Mouse (Mus musculus) spleen, postnatal 14 days (tissue): ENCODE data around the gene Asic4.

Experiments used
- DNase-seq, 2 experiments: peaks; one replicate each; pipeline ENCODE4 v3.0.0; 2021 to 2022; ENCODE audit warnings: low spot score in 2 of 2

Gene Asic4

DNA sequence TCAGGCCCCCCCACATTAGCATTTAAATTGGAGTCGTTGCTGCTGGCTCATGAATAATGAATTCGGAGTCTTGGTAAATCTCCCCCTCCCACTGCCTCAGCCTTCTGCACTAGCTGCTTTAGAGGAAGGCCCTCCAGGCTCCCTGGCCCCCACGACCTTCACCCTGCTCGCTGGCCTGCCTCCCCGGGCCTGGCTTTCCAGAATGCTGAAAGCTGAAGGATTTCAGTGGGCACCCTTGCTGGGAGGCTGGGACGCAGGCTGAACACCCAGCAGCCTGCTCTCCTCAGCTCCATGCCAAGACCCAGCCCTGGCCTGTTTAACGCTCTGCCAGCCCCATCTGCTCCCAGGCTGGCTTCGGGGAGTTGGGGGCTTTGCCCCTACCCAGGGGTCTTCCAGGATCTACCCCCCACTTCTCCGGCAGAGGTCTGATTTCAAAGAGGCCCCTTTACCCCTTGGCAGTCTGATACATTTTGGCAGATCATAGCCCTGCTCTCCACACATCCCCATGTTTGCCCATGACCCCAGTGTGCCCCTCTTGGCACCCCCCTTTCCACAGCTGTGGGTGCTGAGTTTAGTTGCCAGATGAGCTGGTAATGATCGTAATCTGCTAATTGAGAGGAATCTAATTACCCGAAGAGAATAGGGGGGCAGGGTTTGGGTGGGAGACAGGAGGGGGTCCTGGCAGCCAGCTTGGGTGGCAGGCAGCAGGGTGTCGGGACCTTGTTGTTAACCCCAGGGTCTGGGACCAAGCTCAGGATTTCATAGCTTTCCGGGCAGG, 6.8 kb upstream of the Asic4 start:
- DNase-seq, result no peak

GRCm38 (mm10) chr1:75444208-75444607, 6.0 kb upstream of the Asic4 start:
- DNase-seq, result no peak

DNA sequence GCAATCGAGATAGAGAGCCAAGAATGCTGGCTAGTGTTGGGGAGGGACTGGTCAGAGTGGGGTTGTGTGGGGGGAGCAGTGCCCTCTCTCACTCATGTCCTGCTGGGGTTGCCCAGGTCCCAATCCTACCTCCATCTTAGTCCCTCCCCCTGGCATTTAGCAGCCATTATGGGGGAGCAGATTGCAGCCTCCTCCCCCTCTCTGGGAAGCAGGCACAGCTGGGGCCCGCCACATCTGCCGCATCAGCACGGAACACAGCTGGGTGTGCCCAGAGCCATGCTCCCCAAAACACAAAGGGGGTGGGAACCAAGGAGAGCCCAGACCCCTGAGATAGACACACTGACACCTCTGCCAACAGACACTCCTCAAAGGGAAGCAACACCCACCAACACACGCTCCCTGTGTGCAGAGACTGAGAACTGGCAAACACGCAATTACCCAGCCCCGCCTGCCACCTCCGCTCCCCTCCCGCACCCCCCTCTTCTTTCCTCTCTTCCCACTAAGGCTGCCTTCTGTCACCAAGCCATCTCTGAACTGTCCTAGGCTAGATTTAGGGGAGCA, 5.0 kb upstream of the Asic4 start:
- DNase-seq, result no peak

- DNase-seq, result peak; percentile 41 to 66
Observed at GRCm38 (mm10) chr1:75445751-75446611, 4.3 kb upstream of the Asic4 start.

- DNase-seq, result no peak
Observed at GRCm38 (mm10) chr1:75446656-75447055, 3.6 kb upstream of the Asic4 start.

DNA sequence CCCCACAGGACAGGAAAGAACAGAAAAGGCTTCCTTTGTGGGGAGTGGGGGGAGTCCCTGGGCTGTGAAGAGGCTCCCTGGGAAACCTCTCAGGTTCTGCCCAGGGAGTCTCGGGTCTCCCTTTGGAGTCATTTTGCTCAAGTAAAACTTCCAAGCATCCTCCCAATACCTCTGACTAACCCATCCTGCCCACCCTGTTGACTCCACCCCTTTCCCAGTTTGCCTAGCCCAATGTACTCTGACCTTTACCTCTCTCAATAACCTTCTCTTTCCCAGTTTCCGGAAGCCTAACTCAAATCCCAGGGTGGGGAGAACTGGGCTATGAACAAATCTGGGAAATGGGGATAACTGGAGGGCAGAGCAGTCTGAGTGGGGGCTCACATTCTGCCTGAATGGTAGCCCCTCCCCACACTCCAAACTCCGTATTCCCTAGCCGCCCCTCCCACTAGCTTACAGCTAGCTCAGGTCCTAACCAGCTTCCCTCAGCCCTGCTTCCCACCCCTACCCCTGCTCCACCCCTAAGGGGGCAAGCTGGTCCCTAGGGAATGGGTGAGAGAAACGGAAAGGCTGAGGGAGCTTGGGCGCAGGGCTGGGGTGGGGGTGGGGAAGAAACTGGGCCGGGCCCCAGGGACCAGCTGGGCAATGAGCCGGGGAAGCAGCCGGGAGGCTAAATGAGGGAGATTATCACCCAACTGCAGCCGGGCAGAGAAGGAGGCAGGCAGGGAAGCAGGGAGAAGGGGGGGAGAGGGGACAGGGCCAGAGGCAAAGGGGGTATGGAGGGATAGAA, 2.8 kb upstream of the Asic4 start:
- DNase-seq, result no peak

GRCm38 (mm10) chr1:75448052-75448431, 2.2 kb upstream of the Asic4 start:
- DNase-seq, result no peak

GRCm38 (mm10) chr1:75448937-75449336, 1.3 kb upstream of the Asic4 start:
- DNase-seq, result no peak

GRCm38 (mm10) chr1:75449377-75450135, 680 bp upstream of the Asic4 start:
- DNase-seq, result no peak

DNA sequence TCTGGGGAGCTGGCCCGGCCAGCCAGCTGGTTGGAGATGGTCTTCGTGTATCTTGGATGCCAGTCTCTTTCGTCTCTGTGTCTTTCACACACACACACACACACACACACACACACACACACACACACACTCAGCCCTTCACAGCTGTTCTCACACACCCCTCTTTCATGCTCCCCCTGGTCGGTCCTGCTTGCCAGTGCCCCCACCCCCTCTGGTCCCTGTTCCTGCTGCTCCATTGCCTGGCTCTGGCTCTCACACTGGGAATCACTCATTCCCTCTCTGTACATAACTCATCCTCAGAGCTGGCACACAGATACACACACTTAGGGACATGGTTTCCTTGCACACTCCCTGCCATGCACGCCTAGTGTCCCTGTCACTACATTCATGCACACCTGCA, 1.7 kb downstream of the Asic4 start:
- no peak for DNase-seq

GRCm38 (mm10) chr1:75455433-75455832, 5.2 kb downstream of the Asic4 start:
- DNase-seq, result no peak

DNA sequence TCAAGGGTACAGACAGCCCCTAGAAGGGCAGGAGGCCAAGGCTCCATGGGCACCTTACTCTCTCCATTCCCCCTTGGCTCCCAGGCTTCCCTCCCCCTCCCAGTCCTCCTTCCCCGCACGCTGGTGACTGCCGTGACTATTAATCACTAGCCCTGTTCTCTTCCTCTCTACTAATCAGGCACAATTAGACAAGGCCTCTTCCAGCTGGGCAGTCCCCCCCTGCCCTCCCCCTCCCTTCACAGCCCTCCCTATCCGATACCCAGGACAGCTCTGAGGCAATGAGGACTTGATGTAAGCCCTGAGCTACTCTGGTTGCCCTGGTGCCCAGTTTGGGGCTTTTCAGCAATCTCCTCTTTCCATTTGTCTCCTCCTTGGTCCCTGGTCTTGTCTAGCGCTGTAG, 5.7 kb downstream of the Asic4 start:
- no peak for DNase-seq

GRCm38 (mm10) chr1:75456746-75457564, 6.7 kb downstream of the Asic4 start:
- DNase-seq, result no peak

DNA sequence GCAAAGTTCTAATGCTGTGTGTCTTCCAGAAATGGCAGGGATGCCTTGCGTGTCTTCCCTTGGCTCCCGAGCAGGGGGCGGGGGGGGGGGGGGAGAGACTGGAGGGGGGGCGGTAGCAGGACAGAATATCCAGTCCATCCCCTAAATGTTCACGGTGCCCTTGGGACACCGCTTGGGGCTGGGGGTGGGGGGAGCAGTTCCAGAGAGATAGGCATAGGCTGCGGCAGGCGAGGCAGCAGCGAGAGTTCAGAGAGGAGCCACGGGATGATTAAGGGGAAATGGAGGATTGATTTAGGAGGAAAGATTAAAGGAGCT, 7.4 kb downstream of the Asic4 start:
- DNase-seq, result no peak

GRCm38 (mm10) chr1:75458025-75458788, 8.0 kb downstream of the Asic4 start:
- DNase-seq, result no peak

GRCm38 (mm10) chr1:75458789-75459684, 8.8 kb downstream of the Asic4 start:
- no peak for DNase-seq

DNA sequence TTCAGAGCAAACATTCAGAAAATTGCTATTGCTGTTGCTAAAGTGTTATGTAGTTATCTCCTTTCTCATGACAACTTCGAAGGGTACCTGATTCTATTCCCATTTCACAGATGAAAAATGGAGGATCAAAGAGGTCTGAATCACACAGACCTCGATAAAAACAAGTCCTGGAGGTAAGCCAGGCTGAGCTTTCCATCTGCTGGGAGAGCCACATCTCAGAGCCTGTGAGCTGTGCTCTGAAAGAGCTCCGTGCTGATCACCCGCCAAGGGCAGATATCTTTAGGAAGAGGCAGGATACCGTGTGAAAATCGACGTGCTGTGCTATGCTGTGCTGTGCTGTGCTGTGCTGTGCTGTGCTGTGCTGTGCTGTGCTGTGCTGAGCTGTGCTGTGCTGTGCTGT, 10.1 kb downstream of the Asic4 start:
- DNase-seq, result no peak

GRCm38 (mm10) chr1:75462636-75463035, 12.4 kb downstream of the Asic4 start:
- no peak for DNase-seq
